Mouse (Mus musculus): Measurements from ENCODE around the gene Pxylp1. TPM values are rescaled to one million over a fixed set of nuclear protein-coding genes. Genes with fewer than 3 reads are reported as not detected.
A peak's percentile ranks its signal among the peaks of the same experiment; 100 is the strongest.

Gene Pxylp1
- polyA plus RNA-seq, 1 experiment from 2014 or later, result 41.3 TPM

GRCm38 (mm10) chr9:96832516-96832915 lies 60.0 kb downstream of the Pxylp1 start:
- no peak overlapping the region for H3K9ac ChIP-seq (ENCODE audit: low read length)
- H3K36me3 ChIP-seq (ENCODE audit: control insufficient read depth, insufficient read depth, low read length), result peaks cover 15% of the 10 kb centered on the region; the same call in 1 of the 2 replicates
- no peaks in the 10 kb centered on the region for H3K9me3 ChIP-seq (ENCODE audit: control insufficient read depth, low read length)
- 31% methylated on average over 4 of the region's 4 CpGs for WGBS
- H3K4me2 ChIP-seq (ENCODE audit: low read length), result no peak overlapping the region
- peak overlapping the region; percentile 62 to 65 for H3K27ac ChIP-seq (replicated peaks in 1 of 2; ENCODE audit: control insufficient read depth in 1 of 2, insufficient read depth in 1 of 2, low read depth in 2 of 2, low read length in 2 of 2)
- H3K4me1 ChIP-seq (ENCODE audit: control insufficient read depth in 2 of 2, insufficient read depth in 2 of 2, low read length in 2 of 2), result peaks cover 6 to 7% of the 10 kb centered on the region in 2 experiments; a peak in 3 of 4 replicates
- ATAC-seq (ENCODE audit: insufficient number of reproducible peaks, insufficient read depth, low FRiP score, low read depth), result no peak
- H3K27me3 ChIP-seq (ENCODE audit: control insufficient read depth, insufficient read depth, low read length), result no peaks in the 10 kb centered on the region
- H3K4me3 ChIP-seq (ENCODE audit: control insufficient read depth in 1 of 2, insufficient read depth in 1 of 2, low read depth in 1 of 2, low read length in 2 of 2), result no peak overlapping the region

- Histone ChIP-seq H3K4me3 (ENCODE audit: control insufficient read depth in 1 of 2, insufficient read depth in 1 of 2, low read depth in 1 of 2, low read length in 2 of 2) (no peak overlapping the region), H3K27me3 (ENCODE audit: control insufficient read depth, insufficient read depth, low read length) (no peaks in the 10 kb centered on the region), H3K9ac (ENCODE audit: low read length) (no peak overlapping the region), H3K4me1 (ENCODE audit: control insufficient read depth in 2 of 2, insufficient read depth in 2 of 2, low read length in 2 of 2) (peaks cover 6 to 7% of the 10 kb centered on the region in 2 experiments; a peak in 3 of 4 replicates), H3K4me2 (ENCODE audit: low read length) (no peak overlapping the region), H3K9me3 (ENCODE audit: control insufficient read depth, low read length) (no peaks in the 10 kb centered on the region), H3K27ac (replicated peaks in 1 of 2; ENCODE audit: control insufficient read depth in 1 of 2, insufficient read depth in 1 of 2, low read depth in 2 of 2, low read length in 2 of 2) (no peak overlapping the region), H3K36me3 (ENCODE audit: control insufficient read depth, insufficient read depth, low read length) (0 out of 2 replicates have a peak, but pooled peaks cover 14% of the 10 kb centered on the region)
- WGBS, result 84% methylated on average over 17 of the region's 17 CpGs
- no peak for ATAC-seq (ENCODE audit: insufficient number of reproducible peaks, insufficient read depth, low FRiP score, low read depth)
These were observed 61.6 kb downstream of the Pxylp1 start for GRCm38 (mm10) chr9:96830856-96831359.

- no peak for ATAC-seq (ENCODE audit: insufficient number of reproducible peaks, insufficient read depth, low FRiP score, low read depth)
- Histone ChIP-seq H3K4me1 (ENCODE audit: control insufficient read depth in 2 of 2, insufficient read depth in 2 of 2, low read length in 2 of 2) (peaks cover 6 to 7% of the 10 kb centered on the region in 2 experiments; a peak in 3 of 4 replicates), H3K27me3 (ENCODE audit: control insufficient read depth, insufficient read depth, low read length) (no peaks in the 10 kb centered on the region), H3K4me2 (ENCODE audit: low read length) (no peak overlapping the region), H3K4me3 (ENCODE audit: control insufficient read depth in 1 of 2, insufficient read depth in 1 of 2, low read depth in 1 of 2, low read length in 2 of 2) (no peak overlapping the region), H3K27ac (replicated peaks in 1 of 2; ENCODE audit: control insufficient read depth in 1 of 2, insufficient read depth in 1 of 2, low read depth in 2 of 2, low read length in 2 of 2) (no peak overlapping the region), H3K36me3 (ENCODE audit: control insufficient read depth, insufficient read depth, low read length) (peaks cover 25% of the 10 kb centered on the region), H3K9ac (ENCODE audit: low read length) (no peak overlapping the region), H3K9me3 (ENCODE audit: control insufficient read depth, low read length) (no peaks in the 10 kb centered on the region)
- 83% methylated on average over 2 of the region's 3 CpGs for WGBS
These were observed 62.8 kb downstream of the Pxylp1 start for GRCm38 (mm10) chr9:96829682-96830081.

- peaks cover 29% of the 10 kb centered on the region for H3K36me3 ChIP-seq (ENCODE audit: control insufficient read depth, insufficient read depth, low read length)
- H3K4me1 ChIP-seq (ENCODE audit: control insufficient read depth in 2 of 2, insufficient read depth in 2 of 2, low read length in 2 of 2), result peaks cover 5 to 10% of the 10 kb centered on the region in 2 experiments; a peak in 3 of 4 replicates
- H3K4me3 ChIP-seq (ENCODE audit: control insufficient read depth in 1 of 2, insufficient read depth in 1 of 2, low read depth in 1 of 2, low read length in 2 of 2), result no peak overlapping the region
- no peak overlapping the region for H3K9ac ChIP-seq (ENCODE audit: low read length)
- no peaks in the 10 kb centered on the region for H3K27me3 ChIP-seq (ENCODE audit: control insufficient read depth, insufficient read depth, low read length)
- no peak for ATAC-seq (ENCODE audit: insufficient number of reproducible peaks, insufficient read depth, low FRiP score, low read depth)
- no peak overlapping the region for H3K27ac ChIP-seq (replicated peaks in 1 of 2; ENCODE audit: control insufficient read depth in 1 of 2, insufficient read depth in 1 of 2, low read depth in 2 of 2, low read length in 2 of 2)
- no peaks in the 10 kb centered on the region for H3K9me3 ChIP-seq (ENCODE audit: control insufficient read depth, low read length)
- WGBS, result 24% methylated on average over 2 of the region's 2 CpGs
- no peak overlapping the region for H3K4me2 ChIP-seq (ENCODE audit: low read length)
These were observed 64.4 kb downstream of the Pxylp1 start for GRCm38 (mm10) chr9:96828071-96828470.

GRCm38 (mm10) chr9:96827002-96827785 lies 65.3 kb downstream of the Pxylp1 start:
- 82% methylated on average over 12 of the region's 12 CpGs for WGBS
- no peak for ATAC-seq (ENCODE audit: insufficient number of reproducible peaks, insufficient read depth, low FRiP score, low read depth)

GRCm38 (mm10) chr9:96824857-96825256 lies 67.6 kb downstream of the Pxylp1 start:
- 89% methylated on average over 18 of the region's 18 CpGs for WGBS
- Histone ChIP-seq H3K4me1 (ENCODE audit: control insufficient read depth in 2 of 2, insufficient read depth in 2 of 2, low read length in 2 of 2) (peaks cover 5 to 10% of the 10 kb centered on the region in 2 experiments; a peak in 3 of 4 replicates), H3K4me3 (ENCODE audit: control insufficient read depth in 1 of 2, insufficient read depth in 1 of 2, low read depth in 1 of 2, low read length in 2 of 2) (no peak overlapping the region), H3K4me2 (ENCODE audit: low read length) (no peak overlapping the region), H3K9ac (ENCODE audit: low read length) (no peak overlapping the region), H3K36me3 (ENCODE audit: control insufficient read depth, insufficient read depth, low read length) (peaks cover 29% of the 10 kb centered on the region), H3K9me3 (ENCODE audit: control insufficient read depth, low read length) (no peaks in the 10 kb centered on the region), H3K27me3 (ENCODE audit: control insufficient read depth, insufficient read depth, low read length) (no peaks in the 10 kb centered on the region), H3K27ac (replicated peaks in 1 of 2; ENCODE audit: control insufficient read depth in 1 of 2, insufficient read depth in 1 of 2, low read depth in 2 of 2, low read length in 2 of 2) (no peak overlapping the region)
- no peak for ATAC-seq (ENCODE audit: insufficient number of reproducible peaks, insufficient read depth, low FRiP score, low read depth)

More at GRCm38 (mm10) chr9:96827002-96827785, 65.3 kb downstream of the Pxylp1 start:
- no peak overlapping the region for H3K9ac ChIP-seq (ENCODE audit: low read length)
- H3K4me3 ChIP-seq (ENCODE audit: control insufficient read depth in 1 of 2, insufficient read depth in 1 of 2, low read depth in 1 of 2, low read length in 2 of 2), result no peak overlapping the region
- peaks cover 5 to 10% of the 10 kb centered on the region in 2 experiments; a peak in 3 of 4 replicates for H3K4me1 ChIP-seq (ENCODE audit: control insufficient read depth in 2 of 2, insufficient read depth in 2 of 2, low read length in 2 of 2)
- no peak overlapping the region for H3K4me2 ChIP-seq (ENCODE audit: low read length)
- H3K27me3 ChIP-seq (ENCODE audit: control insufficient read depth, insufficient read depth, low read length), result no peaks in the 10 kb centered on the region
- H3K9me3 ChIP-seq (ENCODE audit: control insufficient read depth, low read length), result no peaks in the 10 kb centered on the region
- peaks cover 29% of the 10 kb centered on the region for H3K36me3 ChIP-seq (ENCODE audit: control insufficient read depth, insufficient read depth, low read length)
- H3K27ac ChIP-seq (replicated peaks in 1 of 2; ENCODE audit: control insufficient read depth in 1 of 2, insufficient read depth in 1 of 2, low read depth in 2 of 2, low read length in 2 of 2), result no peak overlapping the region

GRCm38 (mm10) chr9:96824026-96824425 lies 68.4 kb downstream of the Pxylp1 start:
- Histone ChIP-seq H3K27ac (replicated peaks in 1 of 2; ENCODE audit: control insufficient read depth in 1 of 2, insufficient read depth in 1 of 2, low read depth in 2 of 2, low read length in 2 of 2) (peak overlapping the region; percentile 17 to 37; a peak in 2 of 4 replicates), H3K4me2 (ENCODE audit: low read length) (0 out of 2 replicates have a peak overlapping the region, but pooled peaks have one; percentile 9), H3K9me3 (ENCODE audit: control insufficient read depth, low read length) (no peaks in the 10 kb centered on the region), H3K4me1 (ENCODE audit: control insufficient read depth in 2 of 2, insufficient read depth in 2 of 2, low read length in 2 of 2) (peaks cover 5 to 10% of the 10 kb centered on the region in 2 experiments; a peak in 3 of 4 replicates), H3K27me3 (ENCODE audit: control insufficient read depth, insufficient read depth, low read length) (no peaks in the 10 kb centered on the region), H3K36me3 (ENCODE audit: control insufficient read depth, insufficient read depth, low read length) (peaks cover 29% of the 10 kb centered on the region), H3K4me3 (ENCODE audit: control insufficient read depth in 1 of 2, insufficient read depth in 1 of 2, low read depth in 1 of 2, low read length in 2 of 2) (no peak overlapping the region), H3K9ac (ENCODE audit: low read length) (no peak overlapping the region)
- no peak for ATAC-seq (ENCODE audit: insufficient number of reproducible peaks, insufficient read depth, low FRiP score, low read depth)
- 24% methylated on average over 12 of the region's 12 CpGs for WGBS

Data from heart, embryonic 14.5 days (tissue).